Mouse (Mus musculus): ENCODE data around the gene Prmt9. TPM values are rescaled to one million over a fixed set of nuclear protein-coding genes. Genes with fewer than 3 reads are reported as not detected.
A peak's percentile ranks its signal among the peaks of the same experiment; 100 is the strongest.

The Prmt9 gene
- polyA plus RNA-seq (2021) = 20.4 TPM

DNA sequence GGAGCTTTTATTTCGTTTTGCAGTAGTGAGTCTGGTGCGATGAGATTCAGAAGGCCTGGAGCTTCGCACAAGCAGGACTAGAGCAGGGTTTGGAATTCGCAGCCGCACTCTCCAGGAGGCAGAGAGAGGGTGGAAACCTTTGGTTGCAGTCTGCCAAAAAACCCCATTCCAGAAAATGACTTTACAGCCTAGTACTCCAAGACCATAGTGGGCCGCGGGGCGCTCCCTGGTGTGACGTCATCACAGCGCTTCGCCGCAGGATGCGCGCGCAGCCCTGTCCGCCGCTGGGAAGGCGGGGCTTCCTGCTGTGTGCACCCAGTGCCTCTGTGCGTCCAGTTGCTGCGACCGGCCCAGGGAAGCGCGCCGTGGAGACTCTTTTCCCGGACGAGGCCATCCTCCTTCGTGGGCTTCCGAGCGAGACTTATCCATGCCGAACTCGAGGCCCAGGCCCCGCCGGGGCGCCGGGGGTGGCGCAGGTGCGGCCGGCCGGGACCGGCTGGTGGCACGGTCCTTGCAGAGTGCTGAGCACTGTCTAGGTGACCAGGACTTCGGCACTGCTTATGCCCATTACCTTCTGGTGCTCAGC lies at the start of gene Prmt9:
Prmt9 (plus strand) TSS at position 277 of the 586 bp plus-strand sequence.
- TF ChIP-seq CTCF (IDR thresholded peaks at IDR 0.05) = no peak
- DNase-seq (ENCODE audit: low read depth, low spot score) (peak; percentile 73), ATAC-seq (peak; percentile 92)
- no peaks in the 10 kb centered on the region for H3K27me3 ChIP-seq
- ChIA-PET CTCF (interaction anchor here (1.0 to 1.5 kb wide), 6 partner anchors 14 to 130 kb away, joined by 3 to 6 read pairs (median 4); no protein-coding TSS in a partner anchor), POLR2A (interaction anchor here (1.0 to 1.3 kb wide), 2 partner anchors 15 to 129 kb away, joined by 3 to 6 read pairs; no protein-coding TSS in a partner anchor)
- in situ Hi-C loops (cut with MboI; ENCODE audit: low pct_unique_long_range_greater_than_20kb) = loop anchor here (10.0 kb wide), 1 partner anchor 124 kb away; no protein-coding TSS in a partner anchor

DNA sequence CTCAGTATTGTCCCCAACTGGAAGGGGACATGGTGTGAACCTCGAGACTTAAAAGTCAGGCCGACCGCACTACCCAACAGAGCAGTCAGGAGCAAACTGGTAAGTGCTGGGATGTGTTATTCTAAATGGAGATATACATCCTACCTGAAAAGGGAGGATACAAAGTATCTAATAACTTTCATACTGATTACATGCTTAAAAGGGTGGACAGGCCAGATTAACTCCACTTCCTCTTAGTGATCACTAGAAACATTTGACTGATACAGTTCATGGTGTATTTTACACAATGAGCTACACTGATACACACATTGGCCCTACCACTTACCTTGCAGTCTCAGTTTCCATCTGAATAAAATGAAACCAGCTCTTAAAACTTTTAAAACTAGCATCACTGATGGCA lies 48.9 kb upstream of the Prmt9 start:
- in situ Hi-C loops (cut with MboI; ENCODE audit: low pct_unique_long_range_greater_than_20kb) = no loop called here

GRCm38 (mm10) chr8:77501131-77501530 lies 48.1 kb upstream of the Prmt9 start:
- no peaks in the 10 kb centered on the region for H3K27me3 ChIP-seq
- ChIA-PET CTCF (interaction anchor here (1.3 kb wide), 1 partner anchor 25 kb away, joined by 3 read pairs; no protein-coding TSS in a partner anchor), POLR2A (no interaction called here)
- in situ Hi-C loops (cut with MboI; ENCODE audit: low pct_unique_long_range_greater_than_20kb) = no loop called here
- ATAC-seq (no peak), DNase-seq (ENCODE audit: low read depth, low spot score) (no peak)
- TF ChIP-seq CTCF (IDR thresholded peaks at IDR 0.05) = no peak

More for the DNA sequence above, 48.9 kb upstream of the Prmt9 start:
- DNase-seq (ENCODE audit: low read depth, low spot score) = no peak
- no peaks in the 10 kb centered on the region for H3K27me3 ChIP-seq
- no peak for TF ChIP-seq CTCF (IDR thresholded peaks at IDR 0.05)
- POLR2A ChIA-PET = no interaction called here
- CTCF ChIA-PET = interaction anchor here (1.3 to 1.4 kb wide), 2 partner anchors 20 to 25 kb away, joined by 3 to 4 read pairs; no protein-coding TSS in a partner anchor
- no peak for ATAC-seq

DNA sequence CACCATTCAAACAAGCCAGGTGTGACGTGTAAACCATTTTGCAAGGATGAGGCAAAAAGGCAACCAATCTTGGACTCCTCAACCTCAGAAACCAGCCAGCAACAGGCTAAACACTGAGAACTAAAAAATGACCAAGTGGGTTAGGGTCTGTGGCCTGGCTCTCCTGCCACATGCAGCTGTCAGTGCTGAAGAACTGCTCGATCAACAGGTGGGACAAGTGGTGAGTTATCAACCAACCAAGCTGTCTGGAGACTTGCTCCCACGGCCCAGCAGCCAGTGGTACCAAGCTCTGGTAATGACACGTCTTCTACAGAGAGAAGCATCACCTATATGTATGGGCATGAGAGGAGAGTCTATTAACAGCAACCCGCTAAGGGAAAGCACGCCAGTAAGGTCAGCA lies 46.6 kb upstream of the Prmt9 start:
- in situ Hi-C loops (cut with MboI; ENCODE audit: low pct_unique_long_range_greater_than_20kb) = no loop called here
- H3K27me3 ChIP-seq = no peaks in the 10 kb centered on the region
- POLR2A ChIA-PET = no interaction called here
- ATAC-seq (no peak), DNase-seq (ENCODE audit: low read depth, low spot score) (no peak)
- no peak for TF ChIP-seq CTCF (IDR thresholded peaks at IDR 0.05)
- CTCF ChIA-PET = no interaction called here

- ATAC-seq (peak; percentile 23), DNase-seq (ENCODE audit: low read depth, low spot score) (no peak)
- no peaks in the 10 kb centered on the region for H3K27me3 ChIP-seq
- in situ Hi-C loops (cut with MboI; ENCODE audit: low pct_unique_long_range_greater_than_20kb) = no loop called here
- no peak for TF ChIP-seq CTCF (IDR thresholded peaks at IDR 0.05)
- POLR2A ChIA-PET = interaction anchor here (1.0 to 1.4 kb wide), 2 partner anchors 10 to 18 kb away, joined by 5 read pairs; partner anchors contain the start of gene Arhgap10
- CTCF ChIA-PET = interaction anchor here (1.0 to 1.8 kb wide), 3 partner anchors 14 to 87 kb away, joined by 3 to 6 read pairs (median 3); no protein-coding TSS in a partner anchor
Measured at GRCm38 (mm10) chr8:77506539-77506938, 42.7 kb upstream of the Prmt9 start.

DNA sequence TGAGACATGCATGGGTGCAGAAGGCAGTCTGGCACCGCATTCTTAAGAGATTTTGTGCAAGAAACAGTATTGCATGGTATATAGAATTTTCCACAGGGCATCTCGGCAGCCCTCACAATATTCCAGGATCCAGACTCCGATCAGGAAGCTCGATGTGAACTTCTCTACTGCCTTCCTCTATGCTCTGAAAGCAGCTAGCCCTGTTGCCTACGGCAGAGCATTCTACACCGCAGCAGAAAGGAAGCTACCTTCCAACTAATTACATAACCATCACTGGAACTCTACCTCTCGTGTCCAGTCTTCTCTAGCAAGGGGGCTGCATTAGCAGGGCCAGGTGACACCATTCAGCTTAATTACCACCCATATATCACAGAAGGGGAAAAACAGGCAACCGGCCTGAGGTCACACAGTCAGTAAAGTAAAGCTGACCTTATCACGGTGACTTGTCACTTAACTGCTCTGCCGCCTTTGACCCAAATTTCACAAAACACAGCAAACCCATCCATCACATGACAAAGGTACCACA lies 41.6 kb upstream of the Prmt9 start:
- in situ Hi-C loops (cut with MboI; ENCODE audit: low pct_unique_long_range_greater_than_20kb) = no loop called here
- no peak for ATAC-seq
- CTCF ChIA-PET = interaction anchor here (0.9 to 1.8 kb wide), 6 partner anchors 13 to 88 kb away, joined by 3 to 6 read pairs (median 3); no protein-coding TSS in a partner anchor
- POLR2A ChIA-PET = interaction anchor here (1.0 kb wide), 1 partner anchor 19 kb away, joined by 5 read pairs; no protein-coding TSS in a partner anchor
- H3K27me3 ChIP-seq = no peaks in the 10 kb centered on the region
- no peak for TF ChIP-seq CTCF (IDR thresholded peaks at IDR 0.05)
- DNase-seq (ENCODE audit: low read depth, low spot score) = no peak

DNA sequence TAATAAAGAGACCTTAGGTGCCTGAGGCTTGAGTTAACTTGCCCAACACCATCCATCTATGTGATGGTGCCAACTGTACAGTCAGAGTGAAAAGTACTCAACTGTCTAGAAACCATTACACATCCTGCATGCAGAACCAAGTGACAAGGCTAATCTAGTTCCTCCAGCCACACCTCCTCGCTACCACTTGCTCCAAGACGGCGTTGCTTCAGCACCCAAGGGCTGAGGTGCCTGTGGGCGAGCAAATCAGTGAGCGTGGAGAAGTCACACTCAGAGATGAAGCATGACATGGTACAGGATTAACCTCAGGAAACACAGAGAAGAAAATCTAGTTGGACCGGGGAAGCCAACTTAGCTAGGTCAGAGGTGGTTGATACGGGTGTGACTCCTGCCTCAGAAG lies 40.2 kb upstream of the Prmt9 start:
- CTCF ChIA-PET = no interaction called here
- ATAC-seq (no peak), DNase-seq (ENCODE audit: low read depth, low spot score) (no peak)
- in situ Hi-C loops (cut with MboI; ENCODE audit: low pct_unique_long_range_greater_than_20kb) = no loop called here
- TF ChIP-seq CTCF (IDR thresholded peaks at IDR 0.05) = no peak
- no peaks in the 10 kb centered on the region for H3K27me3 ChIP-seq
- POLR2A ChIA-PET = interaction anchor here (0.6 kb wide), 2 partner anchors 124 to 1080 kb away, joined by 3 to 5 read pairs; no protein-coding TSS in a partner anchor

DNA sequence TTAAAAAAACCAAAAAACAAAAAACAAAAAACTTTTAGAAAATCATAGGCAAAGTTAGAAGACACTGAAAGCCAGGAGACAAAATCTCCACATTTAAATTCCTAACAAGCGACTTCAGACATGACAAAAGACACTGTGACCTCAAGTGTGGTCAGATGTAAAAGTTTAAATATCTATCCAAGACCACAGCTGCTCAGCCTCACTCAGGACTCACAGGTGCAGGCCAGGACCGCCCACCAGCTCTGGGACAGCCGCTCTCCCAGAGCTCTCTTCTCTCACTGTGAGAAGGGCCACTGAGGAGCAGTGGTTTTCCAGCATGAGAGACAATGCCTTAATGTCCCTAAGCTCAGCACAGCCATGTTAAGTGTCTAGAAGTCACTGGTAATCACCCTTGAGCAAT lies 38.8 kb upstream of the Prmt9 start:
- POLR2A ChIA-PET = no interaction called here
- CTCF ChIA-PET = interaction anchor here (0.7 kb wide), 1 partner anchor 33 kb away, joined by 3 read pairs; no protein-coding TSS in a partner anchor
- in situ Hi-C loops (cut with MboI; ENCODE audit: low pct_unique_long_range_greater_than_20kb) = loop anchor here (10.0 kb wide), 1 partner anchor 86 kb away; no protein-coding TSS in a partner anchor
- no peaks in the 10 kb centered on the region for H3K27me3 ChIP-seq
- ATAC-seq (peak; percentile 29), DNase-seq (ENCODE audit: low read depth, low spot score) (no peak)
- TF ChIP-seq CTCF (IDR thresholded peaks at IDR 0.05) = no peak

GRCm38 (mm10) chr8:77511750-77512493 lies 37.3 kb upstream of the Prmt9 start:
- ChIA-PET POLR2A (interaction anchor here (0.6 to 0.7 kb wide), 2 partner anchors 91 to 109 kb away, joined by 4 to 5 read pairs; no protein-coding TSS in a partner anchor), CTCF (interaction anchor here (0.9 kb wide), 1 partner anchor 92 kb away, joined by 4 read pairs; no protein-coding TSS in a partner anchor)
- in situ Hi-C loops (cut with MboI; ENCODE audit: low pct_unique_long_range_greater_than_20kb) = loop anchor here (10.0 kb wide), 1 partner anchor 87 kb away; no protein-coding TSS in a partner anchor
- no peaks in the 10 kb centered on the region for H3K27me3 ChIP-seq
- no peak for TF ChIP-seq CTCF (IDR thresholded peaks at IDR 0.05)
- ATAC-seq = no peak
- no peak for DNase-seq (ENCODE audit: low read depth, low spot score)

- no peaks in the 10 kb centered on the region for H3K27me3 ChIP-seq
- POLR2A ChIA-PET = no interaction called here
- ATAC-seq (no peak), DNase-seq (ENCODE audit: low read depth, low spot score) (no peak)
- no peak for TF ChIP-seq CTCF (IDR thresholded peaks at IDR 0.05)
- CTCF ChIA-PET = no interaction called here
- in situ Hi-C loops (cut with MboI; ENCODE audit: low pct_unique_long_range_greater_than_20kb) = loop anchor here (10.0 kb wide), 1 partner anchor 90 kb away; no protein-coding TSS in a partner anchor
Measured at GRCm38 (mm10) chr8:77515201-77515600, 34.0 kb upstream of the Prmt9 start.
